Mouse (Mus musculus) layer of hippocampus, adult 2 months (tissue): Measurements from ENCODE around the gene Dennd4a. TPM values are rescaled to one million over a fixed set of nuclear protein-coding genes. Genes with fewer than 3 reads are reported as not detected.
A peak's percentile ranks its signal among the peaks of the same experiment; 100 is the strongest.

Source experiments
- DNase-seq, 2 experiments: peaks; one replicate each; pipeline ENCODE4 v3.0.0; 2022; ENCODE audit warnings: low spot score in 2 of 2
- H3K27ac ChIP-seq: fragments of 200-600 bp; 2 replicates; pipeline ENCODE4 v1.8.1; 2022
- H3K4me3 ChIP-seq: fragments of 200-600 bp; 2 replicates; pipeline ENCODE4 v1.8.1; 2022; ENCODE audit warnings: mild to moderate bottlenecking
- CTCF ChIP-seq: fragments of 200-600 bp; conservative IDR thresholded peaks from 2 replicates; pipeline ENCODE4 v1.8.1; 2022; ENCODE audit warnings: antibody characterized with exemption, mild to moderate bottlenecking, moderate library complexity
- total RNA-seq, 2 experiments: library from RNA; stranded (reverse); gene quantifications; 2 replicates each; pipeline ENCODE4 v1.2.3; 2021

Dennd4a gene
- total RNA-seq, 2 experiments from 2014 or later, result 39.9 to 41.5 TPM

GRCm38 (mm10) chr9:64941650-64942049 lies 130.5 kb downstream of the Dennd4a start:
- Histone ChIP-seq H3K4me3 (no peak overlapping the region), H3K27ac (no peak overlapping the region)
- TF ChIP-seq CTCF, result no peak
- no peak for DNase-seq

- Histone ChIP-seq H3K27ac (no peak overlapping the region), H3K4me3 (no peak overlapping the region)
- TF ChIP-seq CTCF, result no peak
- no peak for DNase-seq
Observed at GRCm38 (mm10) chr9:64943997-64944396, 132.9 kb downstream of the Dennd4a start.

- TF ChIP-seq CTCF, result no peak
- H3K4me3 ChIP-seq, result no peak overlapping the region
- H3K27ac ChIP-seq, result no peak overlapping the region
- no peak for DNase-seq
Observed at GRCm38 (mm10) chr9:64947483-64948095, 136.4 kb downstream of the Dennd4a start.

GRCm38 (mm10) chr9:64951161-64951657 lies 140.1 kb downstream of the Dennd4a start, which contains the start of gene Slc24a1:
Gene Slc24a1, minus strand, starts transcription at chr9:64951607.
- DNase-seq, result no peak
- H3K27ac ChIP-seq, result no peak within 1 kb of the TSS
- no peak for TF ChIP-seq CTCF
- H3K4me3 ChIP-seq, result no peak within 1 kb of the TSS

- no peak overlapping the region for H3K4me3 ChIP-seq
- no peak for TF ChIP-seq CTCF
- DNase-seq, result no peak
- H3K27ac ChIP-seq, result no peak overlapping the region
Observed at GRCm38 (mm10) chr9:64952055-64952454, 140.9 kb downstream of the Dennd4a start.

GRCm38 (mm10) chr9:64953190-64953589 lies 142.1 kb downstream of the Dennd4a start:
- DNase-seq, result no peak
- Histone ChIP-seq H3K4me3 (no peak overlapping the region), H3K27ac (no peak overlapping the region)
- no peak for TF ChIP-seq CTCF

- no peak for DNase-seq
- Histone ChIP-seq H3K4me3 (peak overlapping the region; percentile 21), H3K27ac (peak overlapping the region; percentile 65)
- no peak for TF ChIP-seq CTCF
Observed at GRCm38 (mm10) chr9:64956337-64956736, 145.2 kb downstream of the Dennd4a start.

GRCm38 (mm10) chr9:64957276-64957675 lies 146.1 kb downstream of the Dennd4a start:
- TF ChIP-seq CTCF, result no peak
- no peak overlapping the region for H3K4me3 ChIP-seq
- DNase-seq, result no peak
- peak overlapping the region; percentile 65; the same call in 1 of the 2 replicates for H3K27ac ChIP-seq

GRCm38 (mm10) chr9:64960117-64960977 lies 149.2 kb downstream of the Dennd4a start, which contains the start of gene Ints14:
Gene Ints14, plus strand, starts transcription at chr9:64960905.
- DNase-seq, result peak; percentile 94 to 98
- Histone ChIP-seq H3K4me3 (peak within 1 kb of the TSS; percentile 95), H3K27ac (peak within 1 kb of the TSS; percentile 95)
- TF ChIP-seq CTCF, result peak; percentile 88

- TF ChIP-seq CTCF, result no peak
- peak overlapping the region; percentile 95 for H3K27ac ChIP-seq
- H3K4me3 ChIP-seq, result peak overlapping the region; percentile 95
- DNase-seq, result no peak
Observed at GRCm38 (mm10) chr9:64960978-64961320, 149.8 kb downstream of the Dennd4a start.

Other genes with a start within 250 kb of the Dennd4a start
- gene Rab11a, start 73.6 kb upstream of the Dennd4a start, total RNA-seq, result 100 to 1,000 TPM; 218 to 232 TPM
- gene Slc24a1, start 140.3 kb downstream of the Dennd4a start, total RNA-seq, result under 1 TPM in 1 of 2 experiments, not detected in 1; 0.10 TPM
- 10 to 100 TPM; 19.9 to 20.2 TPM for gene Ints14, start 149.6 kb downstream of the Dennd4a start, total RNA-seq
- 100 to 1,000 TPM; 149 to 156 TPM for gene Hacd3, start 210.4 kb downstream of the Dennd4a start, total RNA-seq
- 100 to 1,000 TPM; 162 to 170 TPM for gene Dpp8, start 221.1 kb downstream of the Dennd4a start, total RNA-seq